Mouse (Mus musculus): ENCODE data around the gene Psd4. TPM values are rescaled to one million over a fixed set of nuclear protein-coding genes. Genes with fewer than 3 reads are reported as not detected.
A peak's percentile ranks its signal among the peaks of the same experiment; 100 is the strongest.

Gene Psd4
- polyA plus RNA-seq (2016; fragmentation: Nextera tagmentation; extraction: Ambion mirVana), result 1.7 and 2.0 TPM in 2 replicates

DNA sequence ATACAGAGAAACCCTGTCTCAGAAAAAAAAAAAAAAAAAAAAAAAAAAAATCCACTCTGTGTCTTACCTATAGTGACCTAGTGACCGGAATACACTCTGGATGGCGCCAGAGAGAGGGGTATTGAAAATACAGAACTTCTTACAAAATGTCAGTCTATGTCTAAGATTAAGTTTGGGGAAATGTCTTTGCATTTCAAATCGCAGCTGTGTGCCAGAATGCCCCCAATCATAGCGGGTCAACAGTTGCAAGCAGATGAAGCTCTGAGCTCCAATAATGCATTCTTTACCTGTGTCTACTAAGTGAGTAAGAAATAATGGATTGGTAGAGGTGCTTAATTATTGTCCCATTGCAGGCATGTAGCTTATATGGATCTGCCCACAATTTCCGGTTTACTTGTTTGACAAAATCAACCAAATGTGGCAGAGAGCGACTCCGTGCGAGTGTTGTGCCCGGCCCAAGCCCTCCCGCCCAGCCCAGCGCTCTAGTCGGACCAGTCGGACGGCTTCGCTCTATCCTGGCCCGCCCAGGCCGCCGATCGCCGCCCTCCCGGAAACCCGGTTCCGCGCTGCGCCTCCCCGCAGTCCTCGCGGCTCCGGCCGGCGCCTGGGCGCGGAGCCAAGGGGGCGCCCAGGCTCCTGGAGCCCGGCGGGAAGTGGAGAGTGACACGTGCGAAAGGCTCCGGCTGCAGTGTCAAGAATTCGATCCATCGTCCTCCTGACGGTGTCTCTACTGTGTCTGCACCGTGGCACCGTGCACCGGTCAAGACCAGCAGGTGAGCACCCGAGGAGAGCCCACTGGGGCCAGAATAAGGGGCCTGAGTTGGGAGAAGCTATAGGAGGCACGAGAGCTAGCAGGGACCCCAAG lies at the start of gene Psd4:
Gene Psd4, plus strand, starts transcription at position 551 of the 865 bp plus-strand sequence.
- Histone ChIP-seq H3K27me3 (peaks cover 15% of the 10 kb centered on the region), H3K4me1 (peaks cover 4% of the 10 kb centered on the region), H3K36me3 (no peaks in the 10 kb centered on the region), H3K4me2 (replicated peaks) (peak within 1 kb of the TSS; percentile 79), H3K27ac (no peak within 1 kb of the TSS), H3K9ac (peak within 1 kb of the TSS; percentile 49), H3K4me3 (peak within 1 kb of the TSS; percentile 43), H3K9me3 (replicated peaks) (no peaks in the 10 kb centered on the region)
- 4% methylated on average over 47 of the region's 47 CpGs for WGBS
- peak; percentile 86 for ATAC-seq (ENCODE audit: low FRiP score)

DNA sequence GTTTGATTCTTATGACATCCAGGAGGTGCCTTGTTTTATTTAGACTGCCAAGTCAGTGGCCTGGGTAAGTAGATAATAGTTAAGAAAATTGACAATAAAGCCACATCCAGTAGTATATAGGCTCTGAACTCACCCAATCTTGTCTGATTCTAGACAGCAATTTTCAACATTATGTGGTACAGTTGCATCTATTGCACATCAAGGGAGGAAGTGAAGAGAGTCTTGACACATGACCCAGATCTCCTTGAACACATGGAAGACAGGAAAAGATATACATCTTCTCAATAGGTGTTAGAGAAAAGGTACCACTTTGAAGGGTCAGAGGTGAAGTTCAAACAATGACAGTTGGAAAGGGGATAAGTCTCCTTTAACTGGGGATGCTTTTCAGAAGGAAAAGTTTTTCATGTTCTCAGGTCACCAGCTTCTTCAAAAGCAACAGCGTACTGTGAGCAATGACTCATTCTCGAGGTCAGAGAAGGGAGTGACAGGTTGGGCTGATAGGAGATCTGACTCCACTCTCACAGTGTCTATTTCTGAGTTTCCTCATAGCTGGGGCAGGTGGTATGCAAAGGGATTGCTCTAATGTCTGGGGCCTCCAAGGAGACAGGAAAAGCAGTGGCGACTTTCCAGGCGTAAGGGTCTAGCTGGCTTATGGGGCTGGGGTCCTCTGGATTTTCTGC lies 49.3 kb upstream of the Psd4 start:
- no peaks in the 10 kb centered on the region for H3K4me1 ChIP-seq
- H3K4me3 ChIP-seq, result no peak overlapping the region
- H3K4me2 ChIP-seq (replicated peaks), result no peak overlapping the region
- H3K27me3 ChIP-seq, result no peaks in the 10 kb centered on the region
- H3K36me3 ChIP-seq, result no peaks in the 10 kb centered on the region
- H3K9me3 ChIP-seq (replicated peaks), result no peaks in the 10 kb centered on the region
- no peak for ATAC-seq (ENCODE audit: low FRiP score)
- WGBS, result 84% methylated on average over 4 of the region's 4 CpGs
- H3K9ac ChIP-seq, result no peak overlapping the region
- H3K27ac ChIP-seq, result no peak overlapping the region

DNA sequence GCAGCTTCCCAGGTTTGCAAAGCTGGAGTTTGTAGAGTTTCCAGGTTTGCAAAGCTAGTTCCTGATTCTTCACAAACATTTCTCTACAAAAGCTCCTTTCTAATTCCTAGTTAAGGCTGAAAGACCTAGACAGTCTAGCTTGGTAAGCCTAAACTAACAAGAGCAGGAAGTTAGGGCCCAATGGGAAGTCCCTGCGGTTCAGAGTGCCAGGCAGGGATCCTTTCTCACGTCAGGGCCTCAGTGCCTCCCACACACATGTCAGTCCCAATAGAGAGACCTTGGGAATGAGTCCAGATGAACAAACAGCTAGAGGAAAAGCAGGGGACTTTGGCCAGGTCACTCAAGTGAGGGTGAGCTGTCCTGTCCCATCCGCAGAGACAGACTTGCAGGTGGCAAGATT lies 32.0 kb upstream of the Psd4 start:
- Histone ChIP-seq H3K4me3 (no peak overlapping the region), H3K36me3 (no peaks in the 10 kb centered on the region), H3K4me1 (no peaks in the 10 kb centered on the region), H3K27ac (no peak overlapping the region), H3K27me3 (no peaks in the 10 kb centered on the region), H3K4me2 (replicated peaks) (no peak overlapping the region), H3K9ac (no peak overlapping the region), H3K9me3 (replicated peaks) (no peaks in the 10 kb centered on the region)
- WGBS, result 53% methylated on average over 3 of the region's 3 CpGs
- ATAC-seq (ENCODE audit: low FRiP score), result no peak

DNA sequence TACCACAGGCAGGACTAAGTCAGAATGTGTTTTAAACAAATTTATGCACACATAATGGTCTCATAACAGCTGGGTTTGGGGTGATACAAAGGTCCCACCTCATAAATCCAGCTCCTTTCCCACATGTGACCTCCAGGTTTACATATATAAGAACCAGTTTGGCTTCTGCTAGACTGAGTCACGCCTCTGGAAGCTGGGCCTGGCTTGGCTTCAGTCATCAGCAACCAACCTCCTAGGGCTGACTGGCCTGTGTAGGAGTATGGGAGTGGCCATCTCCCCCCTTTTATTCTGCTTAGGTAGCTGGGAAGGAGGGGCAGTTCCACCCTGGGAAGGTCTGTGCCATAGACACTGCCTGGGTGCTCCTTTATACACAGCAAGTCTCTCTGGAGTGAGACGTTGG lies 30.8 kb upstream of the Psd4 start, which contains the start of gene Il1rn:
Gene Il1rn, plus strand, starts transcription at position 309 of the 400 bp plus-strand sequence.
- Histone ChIP-seq H3K4me1 (no peaks in the 10 kb centered on the region), H3K4me2 (replicated peaks) (no peak within 1 kb of the TSS), H3K27ac (no peak within 1 kb of the TSS), H3K9me3 (replicated peaks) (no peaks in the 10 kb centered on the region), H3K27me3 (no peaks in the 10 kb centered on the region), H3K36me3 (no peaks in the 10 kb centered on the region), H3K4me3 (no peak within 1 kb of the TSS), H3K9ac (no peak within 1 kb of the TSS)
- ATAC-seq (ENCODE audit: low FRiP score), result no peak
- WGBS, result 80% methylated on average over 2 of the region's 2 CpGs

DNA sequence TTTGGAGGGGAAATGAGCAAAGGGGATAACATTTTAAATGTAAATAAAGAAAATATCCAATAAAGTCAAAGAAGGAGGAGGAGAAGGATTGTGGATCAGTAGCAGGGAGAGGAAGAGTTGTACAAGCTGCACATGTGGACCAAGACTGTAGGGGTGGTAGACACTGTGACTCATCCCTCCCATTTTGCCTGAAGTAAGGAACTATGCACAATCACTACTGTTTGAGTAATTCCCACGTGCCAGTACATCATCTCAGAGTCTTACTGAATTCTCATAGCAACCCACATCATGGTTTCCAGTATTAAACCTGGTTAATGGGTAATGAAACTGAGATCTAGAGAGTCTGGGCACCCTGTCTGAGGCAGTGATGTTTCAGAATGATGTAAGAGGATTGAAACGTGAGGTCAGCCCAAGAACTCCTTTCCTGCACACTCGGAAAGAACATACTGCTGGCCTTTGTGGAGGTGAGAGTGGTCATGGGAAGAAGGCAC lies 25.9 kb upstream of the Psd4 start:
- Histone ChIP-seq H3K4me2 (replicated peaks) (no peak overlapping the region), H3K4me3 (no peak overlapping the region), H3K27me3 (no peaks in the 10 kb centered on the region), H3K27ac (no peak overlapping the region), H3K36me3 (no peaks in the 10 kb centered on the region), H3K9ac (no peak overlapping the region), H3K9me3 (replicated peaks) (no peaks in the 10 kb centered on the region), H3K4me1 (no peaks in the 10 kb centered on the region)
- no peak for ATAC-seq (ENCODE audit: low FRiP score)
- WGBS, result 75% methylated on average over 3 of the region's 3 CpGs

DNA sequence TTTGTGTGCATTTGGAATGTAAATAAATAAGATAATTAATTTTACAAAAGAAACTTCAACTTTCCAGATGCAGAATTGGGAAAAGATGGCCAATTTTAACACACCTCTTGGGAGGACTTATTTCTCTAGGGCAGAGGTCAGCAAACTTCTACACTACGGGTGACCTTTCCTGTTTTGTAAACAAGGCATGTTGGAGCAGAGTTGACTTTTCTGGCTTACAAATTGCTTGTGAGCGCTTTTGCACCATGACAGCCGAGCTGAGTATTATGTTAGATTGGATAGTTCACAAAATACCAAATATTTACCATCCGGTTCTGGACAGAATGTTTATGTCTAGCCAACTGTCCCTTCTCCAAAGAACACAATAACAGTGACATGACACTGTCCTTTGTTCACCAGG lies 22.8 kb upstream of the Psd4 start:
- Histone ChIP-seq H3K4me3 (no peak overlapping the region), H3K27ac (no peak overlapping the region), H3K36me3 (no peaks in the 10 kb centered on the region), H3K27me3 (no peaks in the 10 kb centered on the region), H3K4me2 (replicated peaks) (no peak overlapping the region), H3K4me1 (no peaks in the 10 kb centered on the region), H3K9ac (no peak overlapping the region), H3K9me3 (replicated peaks) (no peaks in the 10 kb centered on the region)
- WGBS, result 67% methylated on average over 4 of the region's 4 CpGs
- ATAC-seq (ENCODE audit: low FRiP score), result no peak

DNA sequence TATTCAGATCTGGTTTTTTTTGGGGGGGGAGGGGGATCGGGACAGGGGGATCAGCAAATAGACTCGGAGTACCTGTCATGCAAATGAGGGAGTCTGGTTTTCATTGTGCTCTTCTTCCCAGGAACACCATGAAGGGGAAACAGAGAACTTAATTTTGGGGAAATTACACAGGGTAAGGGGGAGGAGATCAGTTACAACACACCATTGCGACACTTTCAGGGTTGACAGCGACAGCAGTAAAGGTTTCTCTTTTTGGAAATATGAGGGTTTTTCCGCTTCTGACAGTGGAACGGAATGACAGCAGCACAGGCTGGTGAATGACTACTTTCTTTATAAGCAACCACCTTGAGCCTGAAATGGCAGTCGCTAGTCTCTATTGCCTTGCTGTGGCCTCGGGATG lies 22.3 kb upstream of the Psd4 start:
- H3K9ac ChIP-seq, result no peak overlapping the region
- no peak overlapping the region for H3K27ac ChIP-seq
- ATAC-seq (ENCODE audit: low FRiP score), result no peak
- H3K4me1 ChIP-seq, result no peaks in the 10 kb centered on the region
- H3K4me2 ChIP-seq (replicated peaks), result no peak overlapping the region
- H3K27me3 ChIP-seq, result no peaks in the 10 kb centered on the region
- no peaks in the 10 kb centered on the region for H3K9me3 ChIP-seq (replicated peaks)
- no peaks in the 10 kb centered on the region for H3K36me3 ChIP-seq
- H3K4me3 ChIP-seq, result no peak overlapping the region
- 67% methylated on average over 8 of the region's 8 CpGs for WGBS

DNA sequence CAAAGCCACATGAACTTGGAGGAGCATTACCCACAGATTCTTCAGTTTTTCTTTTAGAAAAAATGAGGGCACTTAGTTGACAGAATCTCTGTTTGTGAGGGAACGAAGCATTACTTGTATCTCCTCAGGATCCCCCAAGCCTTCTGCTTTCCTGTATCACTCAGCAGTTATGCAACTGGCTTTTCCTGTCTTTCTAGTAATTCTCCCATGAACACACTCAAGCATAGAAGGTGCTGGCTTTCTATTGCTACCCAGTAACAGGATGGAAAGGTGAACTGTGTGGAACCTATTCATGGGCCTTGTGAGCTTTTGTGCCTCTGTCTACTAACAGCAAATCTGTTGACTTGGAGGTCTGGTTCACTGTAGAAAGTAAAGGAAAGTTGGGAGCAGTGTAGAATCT lies 19.5 kb upstream of the Psd4 start:
- H3K4me3 ChIP-seq, result no peak overlapping the region
- H3K9me3 ChIP-seq (replicated peaks), result no peaks in the 10 kb centered on the region
- H3K27me3 ChIP-seq, result no peaks in the 10 kb centered on the region
- H3K4me2 ChIP-seq (replicated peaks), result no peak overlapping the region
- WGBS, result 82% methylated on average over 1 of the region's 1 CpGs
- ATAC-seq (ENCODE audit: low FRiP score), result no peak
- no peak overlapping the region for H3K9ac ChIP-seq
- H3K4me1 ChIP-seq, result no peaks in the 10 kb centered on the region
- H3K36me3 ChIP-seq, result no peaks in the 10 kb centered on the region
- H3K27ac ChIP-seq, result no peak overlapping the region

DNA sequence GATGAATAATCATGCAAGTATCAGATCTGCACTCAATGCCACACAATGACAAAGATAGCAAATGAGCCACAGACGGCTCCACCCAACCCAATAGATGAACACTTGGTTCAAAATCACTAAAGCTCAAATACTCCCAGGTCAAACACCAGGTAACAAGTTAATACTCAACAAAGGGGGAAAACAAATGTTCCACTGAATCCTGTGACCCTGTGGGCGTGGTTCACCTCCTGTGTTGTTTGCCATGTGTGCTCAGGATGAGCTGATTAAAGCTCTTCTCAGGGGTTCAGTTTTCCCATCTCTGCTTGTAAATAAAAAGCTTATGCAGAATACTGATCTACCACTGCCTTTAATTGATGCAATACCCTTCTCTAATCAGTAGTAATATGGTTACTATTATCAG lies 16.2 kb upstream of the Psd4 start:
- no peaks in the 10 kb centered on the region for H3K9me3 ChIP-seq (replicated peaks)
- no peak overlapping the region for H3K27ac ChIP-seq
- H3K4me1 ChIP-seq, result no peaks in the 10 kb centered on the region
- H3K27me3 ChIP-seq, result no peaks in the 10 kb centered on the region
- ATAC-seq (ENCODE audit: low FRiP score), result no peak
- no peak overlapping the region for H3K4me3 ChIP-seq
- H3K9ac ChIP-seq, result no peak overlapping the region
- 83% methylated on average over 2 of the region's 2 CpGs for WGBS
- no peaks in the 10 kb centered on the region for H3K36me3 ChIP-seq
- H3K4me2 ChIP-seq (replicated peaks), result no peak overlapping the region

DNA sequence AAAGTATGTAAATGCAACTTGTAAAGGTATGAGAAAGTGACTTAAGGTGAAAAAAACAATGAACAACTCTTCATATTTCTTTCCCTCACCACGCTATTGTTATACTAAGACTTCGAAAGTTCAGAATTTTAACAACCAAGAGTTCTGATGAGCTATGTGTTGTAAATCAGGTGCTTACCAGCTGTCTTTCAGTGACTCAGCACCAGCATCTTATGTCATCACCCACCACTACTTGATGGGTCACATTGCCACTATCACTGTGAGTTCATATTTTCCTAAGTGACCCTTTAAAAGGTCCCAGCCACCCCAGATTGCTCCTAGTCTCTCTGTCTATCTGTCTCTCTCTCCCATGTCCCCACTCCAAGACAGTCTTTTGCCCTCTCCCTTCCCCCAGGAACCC lies 14.3 kb upstream of the Psd4 start:
- H3K4me2 ChIP-seq (replicated peaks), result no peak overlapping the region
- H3K4me1 ChIP-seq, result no peaks in the 10 kb centered on the region
- no peaks in the 10 kb centered on the region for H3K27me3 ChIP-seq
- WGBS, result 94% methylated on average over 2 of the region's 2 CpGs
- H3K27ac ChIP-seq, result no peak overlapping the region
- H3K4me3 ChIP-seq, result no peak overlapping the region
- no peaks in the 10 kb centered on the region for H3K36me3 ChIP-seq
- H3K9me3 ChIP-seq (replicated peaks), result no peaks in the 10 kb centered on the region
- ATAC-seq (ENCODE audit: low FRiP score), result no peak
- no peak overlapping the region for H3K9ac ChIP-seq

DNA sequence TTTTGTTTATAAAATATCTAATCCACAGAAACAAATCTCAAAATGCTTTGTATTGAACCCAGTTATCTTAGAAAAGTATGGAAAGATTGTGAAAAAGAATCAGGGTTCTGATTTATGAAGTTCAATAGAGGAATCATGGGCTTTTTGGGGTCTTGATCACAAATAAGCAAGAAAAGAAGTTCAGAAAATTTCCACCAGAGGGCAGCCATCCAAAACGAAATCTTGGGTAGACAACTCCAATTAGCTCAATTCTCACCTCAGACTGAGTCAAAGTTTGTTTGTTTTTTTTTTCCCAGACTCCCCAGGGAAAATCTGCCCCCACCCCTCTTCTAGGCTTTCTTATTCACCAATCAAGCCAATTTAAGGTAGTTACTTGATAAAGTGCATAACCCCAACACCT lies 9.7 kb upstream of the Psd4 start:
- Histone ChIP-seq H3K9me3 (replicated peaks) (no peaks in the 10 kb centered on the region), H3K4me3 (no peak overlapping the region), H3K36me3 (no peaks in the 10 kb centered on the region), H3K27ac (no peak overlapping the region), H3K9ac (no peak overlapping the region), H3K4me2 (replicated peaks) (no peak overlapping the region), H3K4me1 (no peaks in the 10 kb centered on the region), H3K27me3 (no peaks in the 10 kb centered on the region)
- ATAC-seq (ENCODE audit: low FRiP score), result no peak
- 24% methylated on average over 1 of the region's 1 CpGs for WGBS

DNA sequence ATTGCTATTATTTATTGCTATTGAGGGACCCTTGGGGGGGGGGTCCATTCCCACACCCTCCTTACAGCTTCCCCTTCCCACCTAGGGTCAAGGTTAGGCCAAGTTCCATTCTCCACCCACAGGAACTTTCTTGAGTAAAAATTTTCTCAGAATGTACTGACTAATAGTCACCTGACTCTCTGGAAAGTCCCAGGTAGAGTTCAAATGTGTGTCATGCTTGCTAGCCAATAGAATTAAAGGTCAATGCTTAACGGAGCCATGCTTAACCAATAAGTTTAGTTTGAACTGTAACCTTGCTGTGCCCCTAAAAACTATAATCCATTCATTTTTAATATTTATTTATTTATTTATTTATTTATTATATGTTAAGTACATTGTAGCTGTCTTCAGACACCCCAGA lies 8.0 kb upstream of the Psd4 start:
- H3K27ac ChIP-seq, result no peak overlapping the region
- no peaks in the 10 kb centered on the region for H3K9me3 ChIP-seq (replicated peaks)
- no peak overlapping the region for H3K9ac ChIP-seq
- no peak for ATAC-seq (ENCODE audit: low FRiP score)
- no peaks in the 10 kb centered on the region for H3K36me3 ChIP-seq
- H3K27me3 ChIP-seq, result no peaks in the 10 kb centered on the region
- 95% methylated on average over 1 of the region's 1 CpGs for WGBS
- no peaks in the 10 kb centered on the region for H3K4me1 ChIP-seq
- H3K4me3 ChIP-seq, result no peak overlapping the region
- H3K4me2 ChIP-seq (replicated peaks), result no peak overlapping the region
